Mouse (Mus musculus) thymus, adult 2 months (tissue): ENCODE results near the gene Gm15217. TPM values are rescaled to one million over a fixed set of nuclear protein-coding genes. Genes with fewer than 3 reads are reported as not detected.

Experiments
- DNase-seq: peaks from one replicate; pipeline ENCODE4 v3.0.0; 2021
- H3K27ac ChIP-seq: fragments of 200-500 bp; 2 replicates; pipeline ENCODE4 v1.5.1; 2012; ENCODE audit warnings: low read length, control low read depth; ENCODE audit not compliant: control insufficient read depth, insufficient read depth
- H3K27me3 ChIP-seq: fragments of 200-500 bp; 2 replicates; pipeline ENCODE4 v1.6.1; 2012; ENCODE audit warnings: mild to moderate bottlenecking, low read length, moderate library complexity, mixed read lengths; ENCODE audit not compliant: control insufficient read depth, insufficient read depth
- H3K36me3 ChIP-seq: fragments of 200-500 bp; 2 replicates; pipeline ENCODE4 v1.6.1; 2012; ENCODE audit warnings: mild to moderate bottlenecking, low read length, moderate library complexity; ENCODE audit not compliant: control insufficient read depth, insufficient read depth
- H3K4me1 ChIP-seq: fragments of 200-500 bp; replicated peaks from 2 replicates; pipeline ENCODE4 v1.6.1; 2012; ENCODE audit warnings: low read length; ENCODE audit not compliant: control insufficient read depth, insufficient read depth
- H3K4me3 ChIP-seq: fragments of 200-500 bp; 2 replicates; pipeline ENCODE4 v1.5.1; 2012; ENCODE audit warnings: mild to moderate bottlenecking, low read length, control low read depth, moderate library complexity; ENCODE audit not compliant: control insufficient read depth, insufficient read depth
- CTCF ChIP-seq: fragments of 200-500 bp; IDR thresholded peaks from 2 replicates; pipeline ENCODE4 v1.5.1; 2012; ENCODE audit warnings: mild to moderate bottlenecking, control low read depth, low read length, moderate library complexity, borderline replicate concordance; ENCODE audit not compliant: control insufficient read depth, poor library complexity, insufficient read depth; ENCODE audit errors: extremely low read depth
- POLR2A ChIP-seq: fragments of 200-500 bp; IDR thresholded peaks from 2 replicates; pipeline ENCODE4 v1.6.1; 2012; ENCODE audit warnings: mild to moderate bottlenecking, low read length, control low read depth, moderate library complexity; ENCODE audit not compliant: control insufficient read depth, poor library complexity, insufficient read depth; ENCODE audit errors: extremely low read depth
- WGBS: fragments of 180-500 bp; shearing (Covaris S2); methylation state at CpG from one replicate; pipeline ENCODE4 v1.1.7; 2018; 5-methylcytosine and 5-hydroxymethylcytosine counted together
- polyA plus RNA-seq: library from polyadenylated mRNA; depleted of rRNA; stranded (reverse); fragments of >200 nt; gene quantifications from 2 replicates; pipeline ENCODE4 v1.2.3, GENCODE M21; 2012

Gene Gm15217
- polyA plus RNA-seq, 1 experiment, result not detected

- H3K4me1 ChIP-seq, result no peaks in the 10 kb centered on the region
- H3K4me3 ChIP-seq, result no peak overlapping the region
- H3K27ac ChIP-seq, result no peak overlapping the region
- 91% methylated on average over 10 of the region's 10 CpGs for WGBS
- no peak for DNase-seq
- TF ChIP-seq CTCF, result no peak
- no peak for TF ChIP-seq POLR2A
- H3K27me3 ChIP-seq, result no peaks in the 10 kb centered on the region
- no peaks in the 10 kb centered on the region for H3K36me3 ChIP-seq
Measured at GRCm38 (mm10) chr14:46409016-46409415, 29.8 kb downstream of the Gm15217 start.

GRCm38 (mm10) chr14:46410557-46411120 lies 31.4 kb downstream of the Gm15217 start:
- DNase-seq, result no peak
- 62% methylated on average over 4 of the region's 4 CpGs for WGBS
- TF ChIP-seq POLR2A, result no peak
- TF ChIP-seq CTCF, result no peak
- no peak overlapping the region for H3K27ac ChIP-seq
- no peaks in the 10 kb centered on the region for H3K36me3 ChIP-seq
- H3K4me3 ChIP-seq, result no peak overlapping the region
- H3K27me3 ChIP-seq, result no peaks in the 10 kb centered on the region
- no peaks in the 10 kb centered on the region for H3K4me1 ChIP-seq

DNA sequence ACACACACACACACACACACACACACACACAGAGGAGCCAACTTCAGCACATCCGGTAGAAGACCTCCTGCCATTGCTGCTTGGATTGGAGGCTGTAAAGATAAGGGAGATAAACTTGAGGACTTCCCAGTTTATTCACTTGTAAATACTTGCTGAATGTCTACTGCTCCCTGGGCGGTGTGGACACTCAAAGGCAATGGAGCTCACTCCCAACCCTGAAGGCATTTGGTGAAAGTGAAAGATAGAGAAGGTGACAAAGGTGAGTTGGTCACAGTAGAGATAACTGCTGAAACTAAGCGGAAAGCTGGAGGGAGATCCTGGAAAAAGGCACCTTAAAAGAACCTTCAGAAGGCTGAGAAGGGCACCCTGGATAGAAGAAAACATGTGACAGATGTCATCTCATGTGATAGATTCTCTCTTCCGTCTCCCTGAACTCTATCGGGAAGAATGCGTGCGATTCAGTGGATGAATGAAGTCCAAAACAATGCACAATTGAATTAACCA lies 33.3 kb downstream of the Gm15217 start:
- Histone ChIP-seq H3K27me3 (no peaks in the 10 kb centered on the region), H3K36me3 (no peaks in the 10 kb centered on the region), H3K27ac (no peak overlapping the region), H3K4me1 (no peaks in the 10 kb centered on the region), H3K4me3 (no peak overlapping the region)
- no peak for TF ChIP-seq CTCF
- TF ChIP-seq POLR2A, result no peak
- no peak for DNase-seq
- 93% methylated on average over 7 of the region's 7 CpGs for WGBS

DNA sequence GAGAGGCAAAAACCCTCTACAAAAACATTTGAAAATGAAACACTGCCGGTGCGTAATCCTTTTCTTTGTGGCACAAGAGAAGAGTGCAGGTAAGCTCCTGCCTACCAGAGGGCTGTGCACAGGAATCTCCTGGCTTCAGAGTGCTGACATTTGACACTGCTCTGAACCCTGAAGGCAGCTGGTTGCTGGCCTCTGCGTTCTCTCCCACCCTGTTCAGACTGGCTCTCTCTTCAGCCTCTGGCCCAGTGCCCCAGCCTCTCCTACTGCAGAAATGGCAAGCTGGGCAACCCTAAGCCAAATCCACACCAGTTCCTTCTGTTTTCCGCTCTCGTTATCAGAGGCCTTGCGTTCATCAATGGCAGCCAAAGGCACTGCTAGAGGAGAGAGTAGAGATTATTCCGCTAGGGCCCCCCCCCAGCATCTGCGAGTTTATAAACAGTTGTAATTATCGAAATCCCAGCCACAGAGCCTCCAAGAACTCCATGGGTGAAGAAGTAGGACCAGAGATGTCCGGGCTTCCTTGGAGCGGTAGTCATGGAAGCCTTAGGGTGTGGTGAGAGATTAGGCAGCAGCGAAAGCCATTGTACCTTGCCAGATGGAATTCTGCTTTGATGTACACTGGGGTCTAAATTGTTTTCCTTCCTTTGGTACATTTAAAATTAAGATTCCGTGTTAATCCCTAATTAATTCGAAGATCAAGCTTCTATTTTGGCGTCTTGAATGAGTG lies 39.3 kb downstream of the Gm15217 start:
- no peaks in the 10 kb centered on the region for H3K27me3 ChIP-seq
- 93% methylated on average over 15 of the region's 15 CpGs for WGBS
- no peak for DNase-seq
- H3K4me3 ChIP-seq, result no peak overlapping the region
- H3K27ac ChIP-seq, result no peak overlapping the region
- no peaks in the 10 kb centered on the region for H3K4me1 ChIP-seq
- no peaks in the 10 kb centered on the region for H3K36me3 ChIP-seq
- TF ChIP-seq POLR2A, result no peak
- TF ChIP-seq CTCF, result no peak

DNA sequence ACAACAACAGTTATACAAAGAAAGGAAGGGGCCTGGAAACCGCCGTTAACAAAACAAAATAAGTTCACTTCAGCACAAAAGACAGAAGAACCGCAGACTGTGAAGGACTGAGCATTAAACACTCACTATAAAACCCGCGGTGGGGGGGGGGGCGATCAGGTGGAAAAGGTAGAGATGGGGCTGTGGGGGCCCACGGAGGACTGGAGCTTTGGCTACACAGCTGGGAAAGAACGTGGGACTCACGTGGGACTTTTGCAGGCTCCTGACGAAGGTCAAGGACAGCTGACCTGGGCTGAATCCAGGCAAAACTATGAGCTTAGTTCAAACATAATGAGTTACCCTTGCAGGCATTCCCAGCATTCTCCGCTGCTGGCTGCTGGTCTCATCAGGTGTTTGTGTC lies 40.1 kb downstream of the Gm15217 start:
- Histone ChIP-seq H3K27me3 (no peaks in the 10 kb centered on the region), H3K27ac (no peak overlapping the region), H3K4me1 (no peaks in the 10 kb centered on the region), H3K36me3 (no peaks in the 10 kb centered on the region), H3K4me3 (no peak overlapping the region)
- DNase-seq, result no peak
- 81% methylated on average over 11 of the region's 11 CpGs for WGBS
- TF ChIP-seq POLR2A, result no peak
- no peak for TF ChIP-seq CTCF

DNA sequence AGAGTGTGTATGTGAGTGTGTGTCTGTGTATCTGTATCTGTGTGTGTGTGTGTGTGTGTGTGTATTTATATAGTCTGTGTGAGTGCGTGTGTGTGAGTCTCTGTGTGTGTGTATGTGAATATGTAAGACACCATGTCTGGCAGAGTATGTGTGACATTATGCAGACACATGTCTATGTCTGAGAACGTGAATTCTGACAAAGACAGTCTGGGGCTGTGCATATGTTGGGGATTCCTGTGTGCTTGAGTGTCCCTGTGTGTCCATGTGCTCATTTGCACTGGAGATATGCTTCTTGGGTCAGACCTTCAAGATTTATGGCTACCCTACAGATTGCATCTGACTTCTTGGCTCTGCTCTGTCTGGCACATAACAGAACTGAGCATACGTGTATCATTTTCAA lies 42.6 kb downstream of the Gm15217 start:
- no peak for DNase-seq
- H3K27ac ChIP-seq, result no peak overlapping the region
- H3K27me3 ChIP-seq, result no peaks in the 10 kb centered on the region
- no peak overlapping the region for H3K4me3 ChIP-seq
- WGBS, result 91% methylated on average over 3 of the region's 3 CpGs
- TF ChIP-seq CTCF (no peak), POLR2A (no peak)
- H3K36me3 ChIP-seq, result no peaks in the 10 kb centered on the region
- no peaks in the 10 kb centered on the region for H3K4me1 ChIP-seq

GRCm38 (mm10) chr14:46427251-46427650 lies 48.0 kb downstream of the Gm15217 start:
- H3K36me3 ChIP-seq, result no peaks in the 10 kb centered on the region
- DNase-seq, result no peak
- TF ChIP-seq POLR2A (no peak), CTCF (no peak)
- H3K27ac ChIP-seq, result no peak overlapping the region
- H3K27me3 ChIP-seq, result no peaks in the 10 kb centered on the region
- H3K4me3 ChIP-seq, result no peak overlapping the region
- no peaks in the 10 kb centered on the region for H3K4me1 ChIP-seq
- 96% methylated on average over 13 of the region's 13 CpGs for WGBS
